Mouse (Mus musculus): ENCODE results near the gene Ccdc97. TPM values are rescaled to one million over a fixed set of nuclear protein-coding genes. Genes with fewer than 3 reads are reported as not detected.

Gene Ccdc97
- total and polyA plus RNA-seq, 2 experiments = 6.8 to 38.4 TPM

- Histone ChIP-seq H3K27me3 (ENCODE audit: control insufficient read depth, insufficient read depth, low read length) (no peaks in the 10 kb centered on the region), H3K9ac (ENCODE audit: low read depth, low read length) (peak overlapping the region; percentile 96; the same call in 1 of the 2 replicates)
- TF ChIP-seq CTCF (IDR thresholded peaks at IDR 0.05; ENCODE audit: low read depth, low read length) (no peak), POLR2A (IDR thresholded peaks at IDR 0.05; ENCODE audit: extremely low read depth, insufficient read depth, low read length) (no peak)
Measured at GRCm38 (mm10) chr7:25753076-25753475, 34.2 kb upstream of the Ccdc97 start.

GRCm38 (mm10) chr7:25746844-25747243 lies 28.0 kb upstream of the Ccdc97 start:
- no peak overlapping the region for H3K27ac ChIP-seq (replicated peaks; ENCODE audit: insufficient read depth, low read depth, low read length)
- no peaks in the 10 kb centered on the region; the same call in 1 of the 2 replicates for H3K79me2 ChIP-seq (ENCODE audit: control insufficient read depth, insufficient read depth, low read length)
- H3K4me1 ChIP-seq (ENCODE audit: control insufficient read depth, insufficient read depth, low read length) = no peaks in the 10 kb centered on the region; the same call in 1 of the 2 replicates
- TF ChIP-seq POLR2A (IDR thresholded peaks at IDR 0.05; ENCODE audit: extremely low read depth, insufficient read depth, low read length) (no peak), CTCF (IDR thresholded peaks at IDR 0.05; ENCODE audit: low read depth, low read length) (no peak)
- H3K9ac ChIP-seq (ENCODE audit: low read depth, low read length) = no peak overlapping the region
- peaks cover 87% of the 10 kb centered on the region for H3K36me3 ChIP-seq (ENCODE audit: control insufficient read depth, insufficient read depth, low read length)
- H3K27me3 ChIP-seq (ENCODE audit: control insufficient read depth, insufficient read depth, low read length) = no peaks in the 10 kb centered on the region
- no peak overlapping the region for H3K4me3 ChIP-seq (ENCODE audit: insufficient read depth, low read depth, low read length)
- 59% methylated on average over 3 of the region's 3 CpGs for WGBS
- DNase-seq (ENCODE audit: extremely low read depth, low read depth, low spot score) = no peak

More at GRCm38 (mm10) chr7:25753076-25753475, 34.2 kb upstream of the Ccdc97 start:
- no peak overlapping the region for H3K27ac ChIP-seq (replicated peaks; ENCODE audit: insufficient read depth, low read depth, low read length)
- peaks cover 19% of the 10 kb centered on the region for H3K79me2 ChIP-seq (ENCODE audit: control insufficient read depth, insufficient read depth, low read length)
- peaks cover 10% of the 10 kb centered on the region for H3K4me1 ChIP-seq (ENCODE audit: control insufficient read depth, insufficient read depth, low read length)
- H3K4me3 ChIP-seq (ENCODE audit: insufficient read depth, low read depth, low read length) = peak overlapping the region; percentile 86; the same call in 1 of the 2 replicates
- H3K36me3 ChIP-seq (ENCODE audit: control insufficient read depth, insufficient read depth, low read length) = peaks cover 29% of the 10 kb centered on the region
- DNase-seq (ENCODE audit: extremely low read depth, low read depth, low spot score) = no peak

GRCm38 (mm10) chr7:25738277-25738676 lies 19.4 kb upstream of the Ccdc97 start:
- WGBS = 81% methylated on average over 3 of the region's 3 CpGs
- no peak overlapping the region for H3K27ac ChIP-seq (replicated peaks; ENCODE audit: insufficient read depth, low read depth, low read length)
- TF ChIP-seq CTCF (IDR thresholded peaks at IDR 0.05; ENCODE audit: low read depth, low read length) = no peak
- TF ChIP-seq POLR2A (IDR thresholded peaks at IDR 0.05; ENCODE audit: extremely low read depth, insufficient read depth, low read length) = no peak

GRCm38 (mm10) chr7:25736920-25737319 lies 18.0 kb upstream of the Ccdc97 start:
- no peak overlapping the region for H3K4me3 ChIP-seq (ENCODE audit: insufficient read depth, low read depth, low read length)
- no peak for DNase-seq (ENCODE audit: extremely low read depth, low read depth, low spot score)
- H3K27ac ChIP-seq (replicated peaks; ENCODE audit: insufficient read depth, low read depth, low read length) = no peak overlapping the region
- WGBS = 96% methylated on average over 2 of the region's 2 CpGs
- no peak overlapping the region for H3K9ac ChIP-seq (ENCODE audit: low read depth, low read length)
- peaks cover 83% of the 10 kb centered on the region for H3K36me3 ChIP-seq (ENCODE audit: control insufficient read depth, insufficient read depth, low read length)
- TF ChIP-seq POLR2A (IDR thresholded peaks at IDR 0.05; ENCODE audit: extremely low read depth, insufficient read depth, low read length) (no peak), CTCF (IDR thresholded peaks at IDR 0.05; ENCODE audit: low read depth, low read length) (peak; percentile 24; the same call in 1 of the 2 replicates)
- H3K4me1 ChIP-seq (ENCODE audit: control insufficient read depth, insufficient read depth, low read length) = no peaks in the 10 kb centered on the region
- peaks cover 4% of the 10 kb centered on the region; the same call in 1 of the 2 replicates for H3K79me2 ChIP-seq (ENCODE audit: control insufficient read depth, insufficient read depth, low read length)
- H3K27me3 ChIP-seq (ENCODE audit: control insufficient read depth, insufficient read depth, low read length) = no peaks in the 10 kb centered on the region

More at GRCm38 (mm10) chr7:25738277-25738676, 19.4 kb upstream of the Ccdc97 start:
- Histone ChIP-seq H3K36me3 (ENCODE audit: control insufficient read depth, insufficient read depth, low read length) (peaks cover 83% of the 10 kb centered on the region), H3K4me3 (ENCODE audit: insufficient read depth, low read depth, low read length) (no peak overlapping the region), H3K27me3 (ENCODE audit: control insufficient read depth, insufficient read depth, low read length) (no peaks in the 10 kb centered on the region), H3K79me2 (ENCODE audit: control insufficient read depth, insufficient read depth, low read length) (peaks cover 4% of the 10 kb centered on the region; the same call in 1 of the 2 replicates), H3K9ac (ENCODE audit: low read depth, low read length) (no peak overlapping the region), H3K4me1 (ENCODE audit: control insufficient read depth, insufficient read depth, low read length) (no peaks in the 10 kb centered on the region)
- no peak for DNase-seq (ENCODE audit: extremely low read depth, low read depth, low spot score)

- no peak for DNase-seq (ENCODE audit: extremely low read depth, low read depth, low spot score)
- Histone ChIP-seq H3K4me1 (ENCODE audit: control insufficient read depth, insufficient read depth, low read length) (no peaks in the 10 kb centered on the region), H3K27ac (replicated peaks; ENCODE audit: insufficient read depth, low read depth, low read length) (no peak overlapping the region), H3K36me3 (ENCODE audit: control insufficient read depth, insufficient read depth, low read length) (peaks cover 81% of the 10 kb centered on the region), H3K4me3 (ENCODE audit: insufficient read depth, low read depth, low read length) (no peak overlapping the region), H3K9ac (ENCODE audit: low read depth, low read length) (no peak overlapping the region), H3K27me3 (ENCODE audit: control insufficient read depth, insufficient read depth, low read length) (no peaks in the 10 kb centered on the region), H3K79me2 (ENCODE audit: control insufficient read depth, insufficient read depth, low read length) (no peaks in the 10 kb centered on the region; the same call in 1 of the 2 replicates)
- TF ChIP-seq POLR2A (IDR thresholded peaks at IDR 0.05; ENCODE audit: extremely low read depth, insufficient read depth, low read length) (no peak), CTCF (IDR thresholded peaks at IDR 0.05; ENCODE audit: low read depth, low read length) (no peak)
- 71% methylated on average over 4 of the region's 4 CpGs for WGBS
Measured at GRCm38 (mm10) chr7:25734991-25735390, 16.1 kb upstream of the Ccdc97 start.

GRCm38 (mm10) chr7:25731294-25732055 lies 12.6 kb upstream of the Ccdc97 start:
- no peak for DNase-seq (ENCODE audit: extremely low read depth, low read depth, low spot score)
- WGBS = 84% methylated on average over 8 of the region's 8 CpGs
- TF ChIP-seq CTCF (IDR thresholded peaks at IDR 0.05; ENCODE audit: low read depth, low read length) = no peak
- TF ChIP-seq POLR2A (IDR thresholded peaks at IDR 0.05; ENCODE audit: extremely low read depth, insufficient read depth, low read length) = no peak
- H3K27me3 ChIP-seq (ENCODE audit: control insufficient read depth, insufficient read depth, low read length) = no peaks in the 10 kb centered on the region
- H3K4me3 ChIP-seq (ENCODE audit: insufficient read depth, low read depth, low read length) = no peak overlapping the region
- no peaks in the 10 kb centered on the region; the same call in 1 of the 2 replicates for H3K79me2 ChIP-seq (ENCODE audit: control insufficient read depth, insufficient read depth, low read length)
- H3K27ac ChIP-seq (replicated peaks; ENCODE audit: insufficient read depth, low read depth, low read length) = no peak overlapping the region
- no peak overlapping the region for H3K9ac ChIP-seq (ENCODE audit: low read depth, low read length)
- peaks cover 82% of the 10 kb centered on the region for H3K36me3 ChIP-seq (ENCODE audit: control insufficient read depth, insufficient read depth, low read length)
- H3K4me1 ChIP-seq (ENCODE audit: control insufficient read depth, insufficient read depth, low read length) = no peaks in the 10 kb centered on the region

All from liver, adult 2 months (tissue).